Mouse (Mus musculus) mesoderm, embryonic 11.5 days (tissue): ENCODE results near the gene Serinc1.
"Not testable (repeated sequence)": the region's sequence is repeated elsewhere in the genome, so short reads cannot be mapped to it uniquely, and the experiment has no call there.

Experiments used
- DNase-seq: peaks from one replicate; pipeline ENCODE4 v3.0.0-alpha.2; 2012; ENCODE audit warnings: low read depth, low spot score

Gene Serinc1

GRCm38 (mm10) chr10:57532218-57533101 lies at the start of gene Serinc1:
Gene Serinc1, minus strand, starts transcription at chr10:57532530.
- DNase-seq: peak; percentile 97

GRCm38 (mm10) chr10:57576721-57577120 lies 44.4 kb upstream of the Serinc1 start:
- DNase-seq: no peak

GRCm38 (mm10) chr10:57572130-57572529 lies 39.8 kb upstream of the Serinc1 start:
- peak; percentile 13 for DNase-seq

GRCm38 (mm10) chr10:57571211-57571730 lies 38.9 kb upstream of the Serinc1 start:
- DNase-seq: peak; percentile 70

GRCm38 (mm10) chr10:57569023-57569931 lies 36.9 kb upstream of the Serinc1 start:
- DNase-seq: no peak

GRCm38 (mm10) chr10:57566221-57566620 lies 33.9 kb upstream of the Serinc1 start:
- DNase-seq: no peak

- no peak for DNase-seq
These were observed 25.3 kb upstream of the Serinc1 start for GRCm38 (mm10) chr10:57557597-57557996.

GRCm38 (mm10) chr10:57553719-57554118 lies 21.4 kb upstream of the Serinc1 start:
- DNase-seq: no peak

- no peak for DNase-seq
These were observed 17.3 kb upstream of the Serinc1 start for GRCm38 (mm10) chr10:57549631-57550030.

GRCm38 (mm10) chr10:57543890-57544289 lies 11.6 kb upstream of the Serinc1 start:
- not testable (repeated sequence) for DNase-seq

GRCm38 (mm10) chr10:57531616-57532217 lies 613 bp downstream of the Serinc1 start:
- no peak for DNase-seq

- DNase-seq: no peak
These were observed 1.3 kb downstream of the Serinc1 start for GRCm38 (mm10) chr10:57531076-57531475.

- no peak for DNase-seq
These were observed 5.9 kb downstream of the Serinc1 start for GRCm38 (mm10) chr10:57526469-57526868.

GRCm38 (mm10) chr10:57515278-57515677 lies 17.1 kb downstream of the Serinc1 start:
- no peak for DNase-seq

GRCm38 (mm10) chr10:57514616-57515015 lies 17.7 kb downstream of the Serinc1 start:
- no peak for DNase-seq

- DNase-seq: no peak
These were observed 32.7 kb downstream of the Serinc1 start for GRCm38 (mm10) chr10:57499414-57500156.

- no peak for DNase-seq
These were observed 40.3 kb downstream of the Serinc1 start for GRCm38 (mm10) chr10:57492050-57492449.

GRCm38 (mm10) chr10:57488591-57488990 lies 43.7 kb downstream of the Serinc1 start:
- DNase-seq: no peak

- DNase-seq: peak; percentile 81
These were observed 45.1 kb downstream of the Serinc1 start for GRCm38 (mm10) chr10:57487201-57487600.

GRCm38 (mm10) chr10:57486542-57487071 lies 45.7 kb downstream of the Serinc1 start:
- peak; percentile 47 for DNase-seq
